Mouse (Mus musculus) activated CD4-positive, CD25-positive, alpha-beta regulatory T cell, adult 4 months (primary cell): ENCODE results near the gene Atp5mpl. TPM values are rescaled to one million over a fixed set of nuclear protein-coding genes. Genes with fewer than 3 reads are reported as not detected.

Experiments
- ATAC-seq: one replicate; pipeline ENCODE4 v1.8.0; 2017
- polyA plus RNA-seq, 2 experiments: library from polyadenylated mRNA; unstranded; fragments of 100-300 nt; shearing (Covaris generic); gene quantifications; one replicate each; pipeline ENCODE4 v1.2.1; 2017

The Atp5mpl gene
- polyA plus RNA-seq, 2 experiments from 2014 or later: 262 to 349 TPM

DNA sequence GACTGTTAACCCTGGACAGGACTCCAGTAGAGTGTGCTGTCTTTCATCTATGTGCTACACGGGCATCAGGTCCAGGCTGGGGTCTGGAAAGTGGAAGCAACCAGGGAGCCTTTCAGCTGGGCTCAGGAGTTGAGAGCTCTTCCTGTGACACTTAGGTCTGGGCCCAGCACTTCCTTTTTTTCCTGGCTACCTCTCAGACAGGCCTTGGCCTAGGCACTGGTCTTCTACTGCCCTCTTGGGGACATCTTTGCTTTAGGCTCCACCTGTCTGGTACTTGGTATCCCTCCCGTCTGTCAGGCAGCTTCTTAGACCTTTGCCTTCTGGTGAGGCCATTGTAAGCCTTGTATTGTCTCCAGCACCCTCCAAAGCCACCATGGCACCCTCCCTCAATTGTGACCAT is 20.1 kb downstream of the Atp5mpl start:
- peak; percentile 47 for ATAC-seq

DNA sequence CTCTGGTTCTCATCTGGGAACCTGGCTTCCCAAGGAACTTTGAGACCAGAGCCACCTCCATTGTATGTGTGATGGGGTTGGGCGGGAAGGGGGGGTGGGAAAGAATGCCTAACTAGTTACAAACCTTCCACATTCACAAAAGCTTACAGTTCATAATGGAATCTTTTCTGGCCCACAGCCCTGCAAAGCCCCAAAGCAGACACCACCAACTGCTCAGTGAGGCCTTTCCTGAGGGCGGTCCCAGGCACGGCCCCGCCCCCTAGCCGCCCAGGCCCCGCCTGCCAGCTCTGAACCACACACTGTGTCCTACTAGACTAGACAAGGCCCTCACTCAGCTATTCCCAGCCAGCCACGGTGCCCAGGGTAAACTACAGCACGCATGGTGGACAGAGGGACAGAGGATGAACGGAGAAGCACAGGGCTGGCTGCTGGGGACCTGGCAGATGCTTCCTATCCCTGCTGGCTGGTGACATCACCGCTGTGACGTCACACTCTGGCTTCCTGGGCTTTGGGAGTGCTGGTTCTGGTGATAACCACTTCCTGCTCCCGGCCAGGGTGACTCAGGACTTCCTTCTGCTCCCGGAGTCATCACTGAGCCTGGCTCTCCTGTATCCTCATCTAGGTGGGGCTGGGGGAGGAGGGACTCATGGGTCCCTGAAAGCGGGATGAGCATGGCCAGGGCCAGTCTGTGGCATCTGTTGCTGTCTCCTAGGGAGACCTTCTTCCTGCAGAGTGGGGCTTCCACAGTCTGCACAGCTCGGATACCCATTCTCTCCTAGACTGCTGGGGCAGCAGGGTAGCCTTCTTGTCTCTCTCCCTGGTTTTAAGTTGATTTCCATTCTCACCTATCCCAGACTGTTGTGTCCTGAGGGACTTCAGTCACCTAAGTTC is 20.8 kb downstream of the Atp5mpl start:
- ATAC-seq: peak; percentile 37

DNA sequence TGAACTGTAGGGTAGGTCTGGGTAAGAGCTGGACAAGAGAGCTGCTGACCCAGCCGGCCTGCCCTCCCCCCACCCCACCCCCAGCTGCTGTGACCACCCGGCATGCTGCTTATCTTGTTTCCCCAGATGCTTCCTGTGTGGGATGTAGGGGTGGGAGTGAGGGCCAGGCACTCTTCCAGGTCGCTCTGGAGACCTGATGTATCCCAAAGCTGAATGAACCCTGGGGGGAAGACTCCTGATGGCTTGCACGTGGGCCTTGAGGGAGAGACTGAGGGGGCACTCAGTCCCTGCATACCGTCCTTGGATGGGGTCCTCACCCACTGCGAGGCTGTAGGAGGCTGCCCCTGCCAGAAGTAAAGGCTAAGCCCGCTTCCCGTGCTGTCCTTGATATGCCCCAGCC is 21.7 kb downstream of the Atp5mpl start:
- ATAC-seq: no peak

DNA sequence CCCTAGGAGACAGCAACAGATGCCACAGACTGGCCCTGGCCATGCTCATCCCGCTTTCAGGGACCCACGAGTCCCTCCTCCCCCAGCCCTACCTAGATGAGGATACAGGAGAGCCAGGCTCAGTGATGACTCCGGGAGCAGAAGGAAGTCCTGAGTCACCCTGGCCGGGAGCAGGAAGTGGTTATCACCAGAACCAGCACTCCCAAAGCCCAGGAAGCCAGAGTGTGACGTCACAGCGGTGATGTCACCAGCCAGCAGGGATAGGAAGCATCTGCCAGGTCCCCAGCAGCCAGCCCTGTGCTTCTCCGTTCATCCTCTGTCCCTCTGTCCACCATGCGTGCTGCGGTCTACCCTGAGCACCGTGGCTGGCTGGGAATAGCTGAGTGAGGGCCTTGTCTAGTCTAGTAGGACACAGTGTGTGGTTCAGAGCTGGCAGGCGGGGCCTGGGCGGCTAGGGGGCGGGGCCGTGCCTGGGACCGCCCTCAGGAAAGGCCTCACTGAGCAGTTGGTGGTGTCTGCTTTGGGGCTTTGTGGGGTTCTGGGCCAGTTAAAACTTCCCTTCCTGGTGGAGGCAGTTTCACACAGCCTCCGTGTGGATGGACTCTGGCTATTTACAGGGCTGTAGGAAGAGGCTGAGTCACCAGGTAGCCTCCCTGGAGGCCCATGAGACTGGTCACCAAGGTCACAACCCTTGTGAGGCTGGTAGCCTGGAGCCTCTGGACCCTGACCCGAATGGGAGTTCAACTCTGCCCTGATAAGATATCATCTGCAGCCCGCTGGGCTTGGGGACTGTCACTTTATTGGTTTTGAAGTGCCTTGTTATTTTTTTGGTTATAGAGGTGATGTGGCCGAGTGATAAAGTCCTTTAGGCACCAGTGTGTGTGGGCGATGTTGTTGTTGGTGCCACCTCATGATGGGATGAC is 22.5 kb downstream of the Atp5mpl start:
- ATAC-seq: peak; percentile 54

GRCm38 (mm10) chr12:111943421-111944064 is 23.2 kb downstream of the Atp5mpl start:
- no peak for ATAC-seq

GRCm38 (mm10) chr12:111938623-111939177 is 28.1 kb downstream of the Atp5mpl start:
- ATAC-seq: no peak

DNA sequence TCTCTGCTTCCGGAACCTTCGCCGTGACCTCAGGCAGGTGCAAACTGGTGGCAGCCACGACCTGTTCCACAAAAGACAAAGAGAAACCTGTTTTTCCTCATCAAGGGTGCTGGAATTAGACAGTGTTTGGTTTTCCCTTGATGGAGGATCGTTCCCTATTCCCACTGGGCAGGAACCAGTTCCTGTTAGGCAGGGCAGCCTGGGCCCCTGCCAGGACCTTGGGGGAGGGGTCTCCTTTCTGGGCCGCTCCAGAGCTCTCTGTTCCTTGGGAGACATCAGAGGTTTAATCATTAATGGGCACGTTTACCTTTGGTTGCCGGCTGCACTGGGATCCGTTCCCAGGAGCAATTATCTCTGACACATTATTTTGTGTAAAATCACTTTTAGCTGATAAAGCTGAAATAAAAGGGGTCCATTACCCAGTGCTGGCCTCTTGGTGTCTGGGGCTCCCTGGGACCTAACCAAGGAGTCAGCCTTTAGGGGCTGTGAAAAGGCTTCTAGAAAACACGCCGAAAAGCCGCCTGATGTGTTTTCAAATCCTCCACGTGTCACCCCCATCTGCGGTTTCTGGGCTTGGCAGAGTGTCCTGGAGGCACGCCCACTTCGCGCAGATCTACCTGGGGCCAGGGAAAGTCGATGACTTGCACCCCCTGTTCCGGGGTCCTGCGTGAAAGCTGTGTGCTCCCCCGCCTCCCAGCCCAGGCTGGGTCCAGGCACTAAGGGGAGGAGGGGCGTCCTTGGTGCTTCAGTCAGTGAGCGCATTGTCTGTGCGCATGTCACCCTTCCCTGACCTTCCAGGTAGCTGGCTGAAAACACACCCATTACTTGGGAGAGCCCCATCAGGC is 29.8 kb downstream of the Atp5mpl start:
- ATAC-seq: no peak

GRCm38 (mm10) chr12:111933971-111934370 is 32.8 kb downstream of the Atp5mpl start:
- no peak for ATAC-seq

- ATAC-seq: no peak
Measured at GRCm38 (mm10) chr12:111933032-111933704, 33.6 kb downstream of the Atp5mpl start.

DNA sequence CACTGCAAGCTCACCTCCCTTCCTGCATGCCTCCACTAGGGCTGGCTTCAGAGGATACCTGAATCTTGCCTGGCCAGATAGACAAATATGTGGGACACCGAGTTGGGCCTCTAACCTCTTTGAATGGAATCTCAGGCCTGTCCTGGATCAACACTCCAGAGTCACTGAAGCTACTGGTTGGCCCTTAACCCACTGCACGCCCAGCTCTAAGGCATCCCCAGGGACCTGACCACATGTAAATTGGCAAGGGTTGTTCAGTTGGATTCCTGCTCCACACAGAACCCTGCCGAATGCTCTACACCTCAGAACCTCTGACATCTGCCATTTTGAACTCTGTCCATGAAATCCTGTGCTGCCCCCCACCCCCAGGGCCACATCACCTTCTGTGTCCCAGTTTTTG is 34.3 kb downstream of the Atp5mpl start:
- ATAC-seq: no peak

- ATAC-seq: no peak
Measured at GRCm38 (mm10) chr12:111931411-111932025, 35.3 kb downstream of the Atp5mpl start.

GRCm38 (mm10) chr12:111928411-111928966 is 38.3 kb downstream of the Atp5mpl start:
- no peak for ATAC-seq

GRCm38 (mm10) chr12:111927338-111927737 is 39.4 kb downstream of the Atp5mpl start:
- no peak for ATAC-seq

DNA sequence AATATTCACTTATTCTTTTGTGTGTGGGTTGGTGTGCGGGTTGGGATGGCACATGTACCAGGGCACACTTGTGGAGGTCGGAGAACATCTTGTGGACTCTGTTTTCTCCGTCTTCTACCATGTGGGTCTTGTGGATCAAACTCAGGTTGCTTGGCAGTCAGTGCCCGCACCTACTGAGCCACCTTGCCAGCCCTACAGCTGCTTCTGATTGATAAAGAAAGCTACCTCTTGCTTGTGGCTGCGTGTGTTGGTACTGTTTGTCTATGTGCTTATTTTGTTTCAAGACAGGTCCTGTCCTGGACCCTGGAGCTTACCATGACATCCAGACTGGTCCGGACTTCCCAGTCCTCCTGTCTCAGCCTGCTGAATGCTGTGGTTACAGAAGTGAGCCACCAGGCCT is 43.7 kb downstream of the Atp5mpl start:
- no peak for ATAC-seq

DNA sequence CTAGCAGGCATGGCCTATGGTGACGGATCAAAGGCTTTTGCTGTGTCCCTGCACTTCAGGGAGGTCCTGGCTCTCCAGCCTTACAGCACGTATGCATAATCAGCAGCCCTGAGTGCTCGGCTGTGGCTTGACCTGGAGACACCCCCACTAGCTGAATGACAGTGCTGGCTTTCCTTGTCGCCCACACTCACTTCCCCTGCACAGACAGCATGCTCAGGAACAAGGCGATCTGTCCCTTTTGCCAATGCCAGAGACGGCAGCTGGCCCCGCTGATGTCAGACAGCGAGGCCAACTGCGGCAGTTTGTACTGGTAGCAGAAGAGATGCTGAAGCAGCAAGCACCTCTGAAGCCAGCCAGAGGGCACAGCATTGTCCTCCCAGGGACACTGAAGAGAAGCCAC is 46.7 kb downstream of the Atp5mpl start:
- ATAC-seq: no peak

- ATAC-seq: no peak
Measured at GRCm38 (mm10) chr12:111916514-111917217, 50.1 kb downstream of the Atp5mpl start.

DNA sequence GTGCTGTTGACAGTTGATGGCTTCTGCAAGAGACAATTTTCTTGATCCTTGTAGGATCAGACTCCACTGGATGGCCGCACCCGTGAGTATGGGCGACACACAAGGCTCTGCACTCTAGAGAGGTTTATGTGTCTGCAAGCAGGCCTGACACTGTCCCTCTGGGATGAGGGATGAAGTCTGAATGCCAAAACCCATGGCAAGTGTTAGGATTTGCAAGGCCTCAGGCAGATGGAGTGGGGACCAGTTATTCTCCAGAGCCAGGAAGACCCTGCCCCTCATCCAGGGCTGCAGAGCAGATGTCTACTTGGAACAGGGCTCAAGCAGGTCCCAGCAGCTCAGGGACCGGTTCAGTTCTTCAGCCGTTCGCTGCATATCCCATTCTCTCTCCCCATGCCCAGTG is 51.0 kb downstream of the Atp5mpl start:
- no peak for ATAC-seq

- ATAC-seq: peak; percentile 58
Measured at GRCm38 (mm10) chr12:111914031-111914430, 52.7 kb downstream of the Atp5mpl start.

- no peak for ATAC-seq
Measured at GRCm38 (mm10) chr12:111912802-111913201, 54.0 kb downstream of the Atp5mpl start.

DNA sequence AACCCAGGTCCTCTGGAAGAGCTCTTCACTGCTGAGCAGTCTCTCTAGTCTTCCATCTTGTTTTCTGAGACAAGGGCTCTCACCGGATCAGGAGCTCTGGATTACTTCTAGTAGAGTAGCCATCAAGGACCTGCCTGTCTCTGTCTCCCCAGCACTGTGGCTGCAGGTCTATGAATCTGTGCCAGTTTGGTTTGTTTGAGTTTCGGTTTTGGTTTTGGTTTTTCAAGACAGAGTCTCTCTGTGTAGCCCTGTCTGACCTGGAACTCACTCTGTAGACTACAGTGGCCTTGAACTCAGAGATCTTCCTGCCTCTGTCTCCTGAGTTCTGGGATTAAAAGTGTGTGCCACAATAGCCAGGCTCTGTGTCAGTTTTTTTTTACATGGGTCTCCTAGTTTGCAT is 55.0 kb downstream of the Atp5mpl start:
- ATAC-seq: peak; percentile 20
